Mouse (Mus musculus): ENCODE measurements around the gene Gm1043. TPM values are rescaled to one million over a fixed set of nuclear protein-coding genes. Genes with fewer than 3 reads are reported as not detected.
A peak's percentile ranks its signal among the peaks of the same experiment; 100 is the strongest.

Gm1043 gene
- 1.1 and 1.5 TPM in 2 replicates for polyA plus RNA-seq (2014; fragmentation: Nextera tagmentation; extraction: Ambion mirVana)

GRCm38 (mm10) chr5:37085241-37085640, at the start of gene Gm1043:
Gene Gm1043, plus strand, starts transcription at chr5:37085370.
- Histone ChIP-seq H3K27ac (ENCODE audit: low read depth, low read length) (peak within 1 kb of the TSS; percentile 65), H3K27me3 (replicated peaks; ENCODE audit: control insufficient read depth, insufficient read depth, low read length) (peaks cover 9% of the 10 kb centered on the region; the same call in 1 of the 2 replicates), H3K4me1 (ENCODE audit: control insufficient read depth, insufficient read depth, low read length) (peaks cover 4% of the 10 kb centered on the region; the same call in 1 of the 2 replicates), H3K9me3 (replicated peaks; ENCODE audit: control insufficient read depth, low read length) (no peaks in the 10 kb centered on the region), H3K36me3 (ENCODE audit: control insufficient read depth, insufficient read depth, low read length) (no peaks in the 10 kb centered on the region), H3K4me2 (ENCODE audit: low read length) (no peak within 1 kb of the TSS), H3K4me3 (ENCODE audit: low read depth, low read length) (no peak within 1 kb of the TSS), H3K9ac (ENCODE audit: low read length) (no peak within 1 kb of the TSS)
- DNase-seq (ENCODE audit: low spot score) (no peak), ATAC-seq (no peak)
- 84% methylated on average over 16 of the region's 16 CpGs for WGBS

GRCm38 (mm10) chr5:37035896-37036295, 49.3 kb upstream of the Gm1043 start:
- no peaks in the 10 kb centered on the region for H3K4me1 ChIP-seq (ENCODE audit: control insufficient read depth, insufficient read depth, low read length)
- no peaks in the 10 kb centered on the region for H3K36me3 ChIP-seq (ENCODE audit: control insufficient read depth, insufficient read depth, low read length)
- WGBS, result 84% methylated on average over 6 of the region's 6 CpGs
- no peak overlapping the region for H3K27ac ChIP-seq (ENCODE audit: low read depth, low read length)
- no peaks in the 10 kb centered on the region for H3K9me3 ChIP-seq (replicated peaks; ENCODE audit: control insufficient read depth, low read length)
- no peak overlapping the region for H3K4me3 ChIP-seq (ENCODE audit: low read depth, low read length)
- ATAC-seq (no peak), DNase-seq (ENCODE audit: low spot score) (no peak)
- H3K27me3 ChIP-seq (replicated peaks; ENCODE audit: control insufficient read depth, insufficient read depth, low read length), result 0 out of 2 replicates have a peak, but pooled peaks cover 3% of the 10 kb centered on the region
- H3K4me2 ChIP-seq (ENCODE audit: low read length), result no peak overlapping the region
- H3K9ac ChIP-seq (ENCODE audit: low read length), result no peak overlapping the region

- no peak for ATAC-seq
- H3K36me3 ChIP-seq (ENCODE audit: control insufficient read depth, insufficient read depth, low read length), result no peaks in the 10 kb centered on the region
- WGBS, result 79% methylated on average over 3 of the region's 3 CpGs
- no peaks in the 10 kb centered on the region for H3K4me1 ChIP-seq (ENCODE audit: control insufficient read depth, insufficient read depth, low read length)
- no peaks in the 10 kb centered on the region for H3K9me3 ChIP-seq (replicated peaks; ENCODE audit: control insufficient read depth, low read length)
- no peak overlapping the region for H3K4me2 ChIP-seq (ENCODE audit: low read length)
- DNase-seq (ENCODE audit: low spot score), result no peak
- H3K4me3 ChIP-seq (ENCODE audit: low read depth, low read length), result no peak overlapping the region
- H3K27ac ChIP-seq (ENCODE audit: low read depth, low read length), result no peak overlapping the region
- no peaks in the 10 kb centered on the region for H3K27me3 ChIP-seq (replicated peaks; ENCODE audit: control insufficient read depth, insufficient read depth, low read length)
- H3K9ac ChIP-seq (ENCODE audit: low read length), result no peak overlapping the region
Measured at GRCm38 (mm10) chr5:37036884-37037283, 48.3 kb upstream of the Gm1043 start.

GRCm38 (mm10) chr5:37039908-37040307, 45.3 kb upstream of the Gm1043 start:
- Histone ChIP-seq H3K27me3 (replicated peaks; ENCODE audit: control insufficient read depth, insufficient read depth, low read length) (no peaks in the 10 kb centered on the region), H3K36me3 (ENCODE audit: control insufficient read depth, insufficient read depth, low read length) (no peaks in the 10 kb centered on the region), H3K9ac (ENCODE audit: low read length) (no peak overlapping the region), H3K4me2 (ENCODE audit: low read length) (no peak overlapping the region), H3K9me3 (replicated peaks; ENCODE audit: control insufficient read depth, low read length) (no peaks in the 10 kb centered on the region), H3K4me3 (ENCODE audit: low read depth, low read length) (no peak overlapping the region), H3K4me1 (ENCODE audit: control insufficient read depth, insufficient read depth, low read length) (peaks cover 3% of the 10 kb centered on the region), H3K27ac (ENCODE audit: low read depth, low read length) (no peak overlapping the region)
- WGBS, result 85% methylated on average over 6 of the region's 6 CpGs
- ATAC-seq (no peak), DNase-seq (ENCODE audit: low spot score) (no peak)

GRCm38 (mm10) chr5:37040711-37041110, 44.5 kb upstream of the Gm1043 start:
- no peaks in the 10 kb centered on the region for H3K36me3 ChIP-seq (ENCODE audit: control insufficient read depth, insufficient read depth, low read length)
- no peaks in the 10 kb centered on the region for H3K27me3 ChIP-seq (replicated peaks; ENCODE audit: control insufficient read depth, insufficient read depth, low read length)
- ATAC-seq (no peak), DNase-seq (ENCODE audit: low spot score) (peak; percentile 23)
- no peak overlapping the region for H3K4me2 ChIP-seq (ENCODE audit: low read length)
- H3K9ac ChIP-seq (ENCODE audit: low read length), result no peak overlapping the region
- no peak overlapping the region for H3K4me3 ChIP-seq (ENCODE audit: low read depth, low read length)
- 15% methylated on average over 9 of the region's 9 CpGs for WGBS
- H3K27ac ChIP-seq (ENCODE audit: low read depth, low read length), result no peak overlapping the region
- H3K4me1 ChIP-seq (ENCODE audit: control insufficient read depth, insufficient read depth, low read length), result peaks cover 3% of the 10 kb centered on the region
- no peaks in the 10 kb centered on the region for H3K9me3 ChIP-seq (replicated peaks; ENCODE audit: control insufficient read depth, low read length)

GRCm38 (mm10) chr5:37041651-37042050, 43.5 kb upstream of the Gm1043 start:
- Histone ChIP-seq H3K36me3 (ENCODE audit: control insufficient read depth, insufficient read depth, low read length) (no peaks in the 10 kb centered on the region), H3K4me1 (ENCODE audit: control insufficient read depth, insufficient read depth, low read length) (peaks cover 3% of the 10 kb centered on the region), H3K27me3 (replicated peaks; ENCODE audit: control insufficient read depth, insufficient read depth, low read length) (no peaks in the 10 kb centered on the region), H3K27ac (ENCODE audit: low read depth, low read length) (no peak overlapping the region), H3K4me2 (ENCODE audit: low read length) (no peak overlapping the region), H3K9ac (ENCODE audit: low read length) (no peak overlapping the region), H3K9me3 (replicated peaks; ENCODE audit: control insufficient read depth, low read length) (no peaks in the 10 kb centered on the region), H3K4me3 (ENCODE audit: low read depth, low read length) (no peak overlapping the region)
- WGBS, result 56% methylated on average over 6 of the region's 6 CpGs
- DNase-seq (ENCODE audit: low spot score), result no peak
- ATAC-seq, result no peak

- ATAC-seq (peak; percentile 52; the same call in 1 of the 2 replicates), DNase-seq (ENCODE audit: low spot score) (peak; percentile 64)
- no peak overlapping the region for H3K4me3 ChIP-seq (ENCODE audit: low read depth, low read length)
- H3K9me3 ChIP-seq (replicated peaks; ENCODE audit: control insufficient read depth, low read length), result no peaks in the 10 kb centered on the region
- no peak overlapping the region for H3K27ac ChIP-seq (ENCODE audit: low read depth, low read length)
- no peaks in the 10 kb centered on the region for H3K27me3 ChIP-seq (replicated peaks; ENCODE audit: control insufficient read depth, insufficient read depth, low read length)
- no peak overlapping the region for H3K4me2 ChIP-seq (ENCODE audit: low read length)
- peaks cover 3% of the 10 kb centered on the region for H3K4me1 ChIP-seq (ENCODE audit: control insufficient read depth, insufficient read depth, low read length)
- no peak overlapping the region for H3K9ac ChIP-seq (ENCODE audit: low read length)
- H3K36me3 ChIP-seq (ENCODE audit: control insufficient read depth, insufficient read depth, low read length), result no peaks in the 10 kb centered on the region
- 35% methylated on average over 4 of the region's 4 CpGs for WGBS
Measured at GRCm38 (mm10) chr5:37042934-37043333, 42.2 kb upstream of the Gm1043 start.

GRCm38 (mm10) chr5:37044793-37045192, 40.4 kb upstream of the Gm1043 start:
- 86% methylated on average over 2 of the region's 2 CpGs for WGBS
- H3K27ac ChIP-seq (ENCODE audit: low read depth, low read length), result no peak overlapping the region
- ATAC-seq, result no peak
- H3K4me1 ChIP-seq (ENCODE audit: control insufficient read depth, insufficient read depth, low read length), result peaks cover 3% of the 10 kb centered on the region
- H3K9me3 ChIP-seq (replicated peaks; ENCODE audit: control insufficient read depth, low read length), result no peaks in the 10 kb centered on the region
- no peaks in the 10 kb centered on the region for H3K36me3 ChIP-seq (ENCODE audit: control insufficient read depth, insufficient read depth, low read length)
- no peak overlapping the region for H3K9ac ChIP-seq (ENCODE audit: low read length)
- H3K4me2 ChIP-seq (ENCODE audit: low read length), result no peak overlapping the region
- no peak for DNase-seq (ENCODE audit: low spot score)
- no peaks in the 10 kb centered on the region for H3K27me3 ChIP-seq (replicated peaks; ENCODE audit: control insufficient read depth, insufficient read depth, low read length)
- no peak overlapping the region for H3K4me3 ChIP-seq (ENCODE audit: low read depth, low read length)

- DNase-seq (ENCODE audit: low spot score) (no peak), ATAC-seq (no peak)
- H3K27me3 ChIP-seq (replicated peaks; ENCODE audit: control insufficient read depth, insufficient read depth, low read length), result no peaks in the 10 kb centered on the region
- 92% methylated on average over 2 of the region's 2 CpGs for WGBS
- peaks cover 3% of the 10 kb centered on the region for H3K4me1 ChIP-seq (ENCODE audit: control insufficient read depth, insufficient read depth, low read length)
- H3K9ac ChIP-seq (ENCODE audit: low read length), result no peak overlapping the region
- H3K36me3 ChIP-seq (ENCODE audit: control insufficient read depth, insufficient read depth, low read length), result no peaks in the 10 kb centered on the region
- H3K4me2 ChIP-seq (ENCODE audit: low read length), result no peak overlapping the region
- H3K4me3 ChIP-seq (ENCODE audit: low read depth, low read length), result no peak overlapping the region
- H3K9me3 ChIP-seq (replicated peaks; ENCODE audit: control insufficient read depth, low read length), result no peaks in the 10 kb centered on the region
- no peak overlapping the region for H3K27ac ChIP-seq (ENCODE audit: low read depth, low read length)
Measured at GRCm38 (mm10) chr5:37045582-37045981, 39.6 kb upstream of the Gm1043 start.
